ENCODE assay signal across 8 mouse cellular contexts in genomic region chr6:86851561-86851960, GRCm38 (mm10). TPM values are rescaled to one million over a fixed set of nuclear protein-coding genes. Genes with fewer than 3 reads are reported as not detected.
DNase-seq lines count a peak whose midpoint lies in the region; ATAC-seq lines count a peak whose summit lies in the region.

No protein-coding gene starts in this region.

- H3K36me3 ChIP-seq in lung, embryonic 16.5 days (ENCODE audit: control insufficient read depth, insufficient read depth, low read length) = no peaks in the 10 kb centered on the region
- no peaks in the 10 kb centered on the region for H3K36me3 ChIP-seq in forebrain, embryonic 11.5 days (ENCODE audit: control insufficient read depth, insufficient read depth, low read length)
- peaks cover 18% of the 10 kb centered on the region for H3K36me3 ChIP-seq in limb, embryonic 10.5 days
- H3K36me3 ChIP-seq in neural tube, embryonic 15.5 days = no peaks in the 10 kb centered on the region

- H3K4me3 ChIP-seq in lung, embryonic 16.5 days (ENCODE audit: low read length) = peak overlapping the region; percentile 87; the same call in 1 of the 2 replicates
- H3K4me3 ChIP-seq in forebrain, embryonic 11.5 days (ENCODE audit: low read depth, low read length) = peak overlapping the region; percentile 79; the same call in 1 of the 2 replicates
- peak overlapping the region; percentile 87 for H3K4me3 ChIP-seq in limb, embryonic 10.5 days
- peak overlapping the region; percentile 89 for H3K4me3 ChIP-seq in neural tube, embryonic 15.5 days (replicated peaks)

- no peak for ATAC-seq in lung, embryonic 16.5 days (ENCODE audit: low read depth)
- ATAC-seq in forebrain, embryonic 11.5 days (replicated peaks; ENCODE audit: low FRiP score) = no peak
- no peak for ATAC-seq in neural tube, embryonic 15.5 days (ENCODE audit: low FRiP score)

- H3K4me2 ChIP-seq in lung, embryonic 16.5 days (ENCODE audit: low read depth, low read length) = peak overlapping the region; percentile 87
- peak overlapping the region; percentile 76; the same call in 1 of the 2 replicates for H3K4me2 ChIP-seq in forebrain, embryonic 11.5 days (ENCODE audit: low read depth, low read length, severe bottlenecking)
- H3K4me2 ChIP-seq in neural tube, embryonic 15.5 days = peak overlapping the region; percentile 82

- H3K27ac ChIP-seq in lung, embryonic 16.5 days (ENCODE audit: low read length) = no peak overlapping the region
- H3K27ac ChIP-seq in forebrain, embryonic 11.5 days (ENCODE audit: low read depth, low read length) = no peak overlapping the region
- H3K27ac ChIP-seq in limb, embryonic 10.5 days = no peak overlapping the region; the same call in 1 of the 2 replicates
- no peak overlapping the region; the same call in 1 of the 2 replicates for H3K27ac ChIP-seq in neural tube, embryonic 15.5 days (replicated peaks)

- peaks cover 39% of the 10 kb centered on the region for H3K4me1 ChIP-seq in lung, embryonic 16.5 days (replicated peaks; ENCODE audit: control insufficient read depth, insufficient read depth, low read length)
- H3K4me1 ChIP-seq in forebrain, embryonic 11.5 days (replicated peaks; ENCODE audit: control insufficient read depth, insufficient read depth, low read length) = peaks cover 6% of the 10 kb centered on the region; the same call in 1 of the 2 replicates
- peaks cover 32% of the 10 kb centered on the region for H3K4me1 ChIP-seq in limb, embryonic 10.5 days
- peaks cover 63% of the 10 kb centered on the region for H3K4me1 ChIP-seq in neural tube, embryonic 15.5 days

- 3% methylated on average over 1 of the region's 1 CpGs for WGBS in lung, embryonic 16.5 days
- 32% methylated on average over 1 of the region's 1 CpGs for WGBS in forebrain, embryonic 11.5 days
- WGBS in limb, embryonic 10.5 days = 37% methylated on average over 1 of the region's 1 CpGs
- 17% methylated on average over 1 of the region's 1 CpGs for WGBS in neural tube, embryonic 15.5 days

- no peak for DNase-seq in lung, postnatal 4 days
- DNase-seq in forebrain, embryonic 11.5 days (ENCODE audit: low spot score) = no peak
- no peak for DNase-seq in limb, embryonic 10.5 days (ENCODE audit: low spot score)
- no peak for DNase-seq in layer of hippocampus, postnatal 10 days (ENCODE audit: low spot score in 2 of 2)
- no peak for DNase-seq in thymus, postnatal 0 days (ENCODE audit: low spot score)
- no peak for DNase-seq in layer of hippocampus, postnatal 25 days (ENCODE audit: extremely low spot score in 1 of 2, low spot score in 1 of 2)

- H3K27me3 ChIP-seq in lung, embryonic 16.5 days (ENCODE audit: control insufficient read depth, insufficient read depth, low read depth, low read length) = no peaks in the 10 kb centered on the region
- H3K27me3 ChIP-seq in forebrain, embryonic 11.5 days (ENCODE audit: control insufficient read depth, insufficient read depth, low read length) = no peaks in the 10 kb centered on the region
- H3K27me3 ChIP-seq in limb, embryonic 10.5 days (ENCODE audit: low read depth, poor library complexity, severe bottlenecking) = no peaks in the 10 kb centered on the region
- no peaks in the 10 kb centered on the region for H3K27me3 ChIP-seq in neural tube, embryonic 15.5 days (replicated peaks)

- H3K9me3 ChIP-seq in lung, embryonic 16.5 days (ENCODE audit: control insufficient read depth, low read length) = no peaks in the 10 kb centered on the region
- H3K9me3 ChIP-seq in forebrain, embryonic 11.5 days (ENCODE audit: control insufficient read depth, low read length) = no peaks in the 10 kb centered on the region
- no peaks in the 10 kb centered on the region for H3K9me3 ChIP-seq in limb, embryonic 10.5 days (replicated peaks)
- H3K9me3 ChIP-seq in neural tube, embryonic 15.5 days (replicated peaks) = no peaks in the 10 kb centered on the region

- peak overlapping the region; percentile 37; the same call in 1 of the 2 replicates for H3K9ac ChIP-seq in lung, embryonic 16.5 days (ENCODE audit: low read length)
- H3K9ac ChIP-seq in forebrain, embryonic 11.5 days (ENCODE audit: low read length) = no peak overlapping the region
- H3K9ac ChIP-seq in neural tube, embryonic 15.5 days (replicated peaks) = peak overlapping the region; percentile 90

RNA-seq across cellular contexts. Expression of gene Aak1, which starts 2.2 kb away (rescaled TPM):
- 11.6 and 12.4 TPM in 2 replicates for polyA plus RNA-seq in lung, embryonic 16.5 days (2015; fragmentation: Nextera tagmentation; extraction: Ambion mirVana)
- polyA plus RNA-seq in forebrain, embryonic 11.5 days (2014; fragmentation: Nextera tagmentation; extraction: Ambion mirVana) = 21.9 and 23.2 TPM in 2 replicates
- polyA plus RNA-seq in limb, embryonic 10.5 days (2016; fragmentation: Nextera tagmentation; extraction: Ambion mirVana) = 11.2 and 13.3 TPM in 2 replicates
- 40.2 and 43.4 TPM in 2 replicates for polyA plus RNA-seq in neural tube, embryonic 15.5 days (2015; fragmentation: Nextera tagmentation; extraction: Ambion mirVana)
- total RNA-seq in layer of hippocampus, postnatal 10 days (2021) = 100 to 1,000 TPM; 276 to 295 TPM
- 13.6 and 19.0 TPM in 2 replicates for polyA plus RNA-seq in thymus, postnatal 0 days (2015; fragmentation: Nextera tagmentation; extraction: Ambion mirVana)
- total RNA-seq in layer of hippocampus, postnatal 25 days (2021) = 100 to 1,000 TPM; 399 to 433 TPM

RNA-seq across cellular contexts. Expression of gene Anxa4, which starts 58.2 kb away (rescaled TPM):
- polyA plus RNA-seq in lung, embryonic 16.5 days (2015; fragmentation: Nextera tagmentation; extraction: Ambion mirVana) = 149 and 154 TPM in 2 replicates
- polyA plus RNA-seq in forebrain, embryonic 11.5 days (2014; fragmentation: Nextera tagmentation; extraction: Ambion mirVana) = 5.7 and 6.1 TPM in 2 replicates
- 4.1 and 7.5 TPM in 2 replicates for polyA plus RNA-seq in limb, embryonic 10.5 days (2016; fragmentation: Nextera tagmentation; extraction: Ambion mirVana)
- polyA plus RNA-seq in neural tube, embryonic 15.5 days (2015; fragmentation: Nextera tagmentation; extraction: Ambion mirVana) = 4.2 and 21.7 TPM in 2 replicates
- total RNA-seq in layer of hippocampus, postnatal 10 days (2021) = 1 to 10 TPM; 6.1 to 6.4 TPM
- 33.6 and 34.0 TPM in 2 replicates for polyA plus RNA-seq in thymus, postnatal 0 days (2015; fragmentation: Nextera tagmentation; extraction: Ambion mirVana)
- 1 to 10 TPM; 4.8 to 6.2 TPM for total RNA-seq in layer of hippocampus, postnatal 25 days (2021)
